Mouse (Mus musculus): ENCODE results near the gene Ric3. TPM values are rescaled to one million over a fixed set of nuclear protein-coding genes. Genes with fewer than 3 reads are reported as not detected.

Ric3 gene
- polyA plus RNA-seq (2014; fragmentation: Illumina TruSeq; extraction: RNeasy Lipid Tissue Mini Kit (QIAGEN cat#74804); ENCODE audit: insufficient read depth, low read depth, low replicate concordance) = 1.0 TPM

DNA sequence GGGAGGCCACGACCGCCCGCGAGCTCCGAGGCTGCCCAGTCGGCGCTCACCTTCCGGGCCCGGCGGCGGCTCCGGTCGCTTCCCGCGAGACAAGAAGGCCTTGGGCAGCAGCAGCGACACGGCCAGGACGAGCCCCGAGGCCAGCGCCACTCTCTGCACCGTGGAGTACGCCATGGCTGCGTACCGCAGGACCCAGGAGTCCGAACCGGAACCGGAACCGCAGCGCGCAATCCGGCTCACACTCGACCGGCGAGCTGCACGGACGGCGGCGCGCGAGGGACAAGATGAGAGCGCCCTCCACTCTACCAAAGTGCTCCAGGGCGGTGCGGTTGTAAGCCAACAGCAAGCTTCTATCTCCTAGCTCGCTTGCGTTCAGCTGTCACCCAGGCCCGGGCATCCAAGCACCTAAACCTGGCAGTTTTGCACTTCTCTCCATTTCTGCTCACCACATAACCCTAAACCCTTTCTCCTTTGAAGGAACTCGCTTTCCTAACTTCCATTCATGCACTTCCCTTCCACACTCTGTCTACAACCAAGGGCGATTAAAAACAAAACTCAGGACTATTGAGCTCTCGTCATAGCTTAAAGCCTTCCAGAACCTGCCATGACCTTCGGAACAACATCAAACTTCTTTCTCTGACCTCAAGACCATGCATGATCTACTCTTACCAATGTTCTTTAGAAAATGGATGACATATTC is at the start of gene Ric3:
Gene Ric3, minus strand, starts transcription at position 219 of the 700 bp plus-strand sequence.

Other genes with a start within 250 kb of the Ric3 start
- gene Olfr516, start 232.8 kb downstream of the Ric3 start, polyA plus RNA-seq (2014; fragmentation: Illumina TruSeq; extraction: RNeasy Lipid Tissue Mini Kit (QIAGEN cat#74804); ENCODE audit: insufficient read depth, low read depth, low replicate concordance) = not detected
- not detected for gene Olfr517, start 211.0 kb downstream of the Ric3 start, polyA plus RNA-seq (2014; fragmentation: Illumina TruSeq; extraction: RNeasy Lipid Tissue Mini Kit (QIAGEN cat#74804); ENCODE audit: insufficient read depth, low read depth, low replicate concordance)
- gene Olfr518, start 198.3 kb downstream of the Ric3 start, polyA plus RNA-seq (2014; fragmentation: Illumina TruSeq; extraction: RNeasy Lipid Tissue Mini Kit (QIAGEN cat#74804); ENCODE audit: insufficient read depth, low read depth, low replicate concordance) = not detected
- not detected for gene Olfr519, start 188.9 kb downstream of the Ric3 start, polyA plus RNA-seq (2014; fragmentation: Illumina TruSeq; extraction: RNeasy Lipid Tissue Mini Kit (QIAGEN cat#74804); ENCODE audit: insufficient read depth, low read depth, low replicate concordance)
- gene Nlrp10, start 153.2 kb downstream of the Ric3 start, polyA plus RNA-seq (2014; fragmentation: Illumina TruSeq; extraction: RNeasy Lipid Tissue Mini Kit (QIAGEN cat#74804); ENCODE audit: insufficient read depth, low read depth, low replicate concordance) = 0.45 TPM
- gene Eif3f, start 148.9 kb downstream of the Ric3 start, polyA plus RNA-seq (2014; fragmentation: Illumina TruSeq; extraction: RNeasy Lipid Tissue Mini Kit (QIAGEN cat#74804); ENCODE audit: insufficient read depth, low read depth, low replicate concordance) = 107 TPM
- 0.15 TPM for gene Tub, start 133.0 kb downstream of the Ric3 start, polyA plus RNA-seq (2014; fragmentation: Illumina TruSeq; extraction: RNeasy Lipid Tissue Mini Kit (QIAGEN cat#74804); ENCODE audit: insufficient read depth, low read depth, low replicate concordance)
- 2.7 TPM for gene Lmo1, start 91.9 kb upstream of the Ric3 start, polyA plus RNA-seq (2014; fragmentation: Illumina TruSeq; extraction: RNeasy Lipid Tissue Mini Kit (QIAGEN cat#74804); ENCODE audit: insufficient read depth, low read depth, low replicate concordance)

Data from lung, adult 10 weeks (tissue).